Mouse (Mus musculus): Measurements from ENCODE around the gene Car10.

GRCm38 (mm10) chr11:93431482-93431881 is 333.7 kb downstream of the Car10 start:
- TF ChIP-seq POLR2A (IDR thresholded peaks at IDR 0.05; ENCODE audit: low read depth, low read length) (no peak), CTCF (conservative IDR thresholded peaks at IDR 0.05; ENCODE audit: insufficient read depth, insufficient read length, low read depth, low read length) (no peak)
